Mouse (Mus musculus): ENCODE data around the gene Fam43b. TPM values are rescaled to one million over a fixed set of nuclear protein-coding genes. Genes with fewer than 3 reads are reported as not detected.

Fam43b gene
- total RNA-seq, 1 experiment, result 0.89 TPM

DNA sequence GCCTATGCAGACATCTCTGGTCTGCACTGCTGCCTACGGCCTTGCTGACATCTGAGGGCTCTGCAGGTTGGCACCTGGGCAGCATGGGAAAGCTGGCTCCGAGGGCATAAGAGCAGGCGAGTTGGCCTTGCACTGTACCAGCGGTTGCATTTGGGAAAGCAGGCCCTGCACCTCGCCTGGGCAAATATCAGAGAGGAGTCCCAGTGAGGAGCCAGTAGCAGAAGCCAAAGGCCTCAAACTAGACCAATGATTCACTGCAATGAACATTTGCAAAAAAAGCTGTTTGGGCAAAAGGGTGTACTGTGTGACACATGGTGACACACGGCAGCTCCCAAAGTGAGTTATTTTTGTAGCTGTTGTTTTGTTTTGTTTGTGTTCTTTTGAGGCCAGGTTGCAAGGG lies 28.7 kb upstream of the Fam43b start:
- in situ Hi-C loops (cut with MboI; ENCODE audit: low sequenced_read_pairs in 2 of 2, unreplicated experiment in 2 of 2), result loop anchor here in 1 of 2 experiments (10.0 kb wide), 1 partner anchor 100 kb away; the partner anchor contains the start of gene Pink1
- H3K27ac ChIP-seq (ENCODE audit: insufficient read depth, low read depth, low read length, poor library complexity, severe bottlenecking), result no peak overlapping the region
- DNase-seq (ENCODE audit: low read depth, low spot score), result no peak
- no peak overlapping the region for H3K9ac ChIP-seq (ENCODE audit: insufficient read depth, low read depth, low read length, poor library complexity, severe bottlenecking)
- H3K4me1 ChIP-seq (ENCODE audit: control insufficient read depth in 2 of 2, insufficient read depth in 2 of 2, low read length in 2 of 2, poor library complexity in 1 of 2), result 0 out of 4 replicates have a peak, but pooled peaks cover 0 to 4% of the 10 kb centered on the region in 2 experiments
- no peaks in the 10 kb centered on the region for H3K9me3 ChIP-seq (ENCODE audit: control insufficient read depth, insufficient read depth, low read depth, low read length)
- no peak overlapping the region for H3K4me3 ChIP-seq (ENCODE audit: insufficient read depth in 1 of 2, low read depth in 1 of 2, low read length in 2 of 2, poor library complexity in 1 of 2, severe bottlenecking in 1 of 2)
- no peaks in the 10 kb centered on the region for H3K36me3 ChIP-seq (ENCODE audit: control insufficient read depth, insufficient read depth, low read length, poor library complexity, severe bottlenecking)
- no peak for TF ChIP-seq MAFK (IDR thresholded peaks at IDR 0.05; ENCODE audit: insufficient read depth, low read depth, low read length)
- no peak for TF ChIP-seq HCFC1 (IDR thresholded peaks at IDR 0.05; ENCODE audit: borderline replicate concordance, insufficient read depth, low read length)
- no peak for TF ChIP-seq ZC3H11A (IDR thresholded peaks at IDR 0.05; ENCODE audit: borderline replicate concordance, low read depth, low read length)
- TF ChIP-seq ZNF384 (IDR thresholded peaks at IDR 0.05; ENCODE audit: low read depth, low read length), result no peak
- TF ChIP-seq CHD2 (IDR thresholded peaks at IDR 0.05; ENCODE audit: low read depth, low read length), result no peak

DNA sequence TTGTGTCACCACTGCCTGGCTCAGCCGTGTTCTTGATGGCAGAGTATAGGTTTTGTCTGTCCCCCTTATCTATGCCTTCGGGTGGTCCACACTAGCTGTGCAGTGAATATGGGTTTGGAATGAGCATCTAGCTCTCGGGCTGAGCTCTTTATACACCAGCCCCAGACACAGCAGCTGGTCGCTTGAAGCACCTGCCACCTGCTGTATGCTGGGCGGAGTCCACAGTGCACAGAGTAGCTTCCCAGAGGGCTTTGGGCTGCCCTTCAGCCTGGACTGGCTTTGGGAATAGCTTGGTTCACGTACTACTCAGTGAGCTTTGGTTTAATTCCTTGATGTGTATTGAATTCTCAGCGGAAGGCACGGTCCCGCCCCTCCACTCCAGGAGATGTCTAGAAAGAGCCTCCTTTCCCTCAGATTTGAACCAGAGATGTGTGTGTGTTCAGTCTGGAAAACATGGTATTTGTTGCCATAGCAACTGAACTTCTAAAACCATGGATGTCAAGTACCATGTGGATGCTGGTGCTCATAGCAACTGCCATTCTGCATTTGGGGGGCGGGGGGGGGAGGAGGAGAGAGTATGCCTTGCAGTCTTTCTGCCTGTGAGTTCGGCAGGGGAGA lies 22.1 kb upstream of the Fam43b start:
- DNase-seq (ENCODE audit: low read depth, low spot score), result no peak
- Histone ChIP-seq H3K9ac (ENCODE audit: insufficient read depth, low read depth, low read length, poor library complexity, severe bottlenecking) (no peak overlapping the region), H3K27ac (ENCODE audit: insufficient read depth, low read depth, low read length, poor library complexity, severe bottlenecking) (no peak overlapping the region; the same call in 1 of the 2 replicates), H3K4me3 (ENCODE audit: insufficient read depth in 1 of 2, low read depth in 1 of 2, low read length in 2 of 2, poor library complexity in 1 of 2, severe bottlenecking in 1 of 2) (no peak overlapping the region), H3K36me3 (ENCODE audit: control insufficient read depth, insufficient read depth, low read length, poor library complexity, severe bottlenecking) (no peaks in the 10 kb centered on the region), H3K4me1 (ENCODE audit: control insufficient read depth in 2 of 2, insufficient read depth in 2 of 2, low read length in 2 of 2, poor library complexity in 1 of 2) (peaks cover 5 to 34% of the 10 kb centered on the region in 2 experiments), H3K9me3 (ENCODE audit: control insufficient read depth, insufficient read depth, low read depth, low read length) (no peaks in the 10 kb centered on the region)
- in situ Hi-C loops (cut with MboI; ENCODE audit: low sequenced_read_pairs in 2 of 2, unreplicated experiment in 2 of 2), result no loop called here
- TF ChIP-seq CHD2 (IDR thresholded peaks at IDR 0.05; ENCODE audit: low read depth, low read length) (no peak), ZC3H11A (IDR thresholded peaks at IDR 0.05; ENCODE audit: borderline replicate concordance, low read depth, low read length) (no peak), ZNF384 (IDR thresholded peaks at IDR 0.05; ENCODE audit: low read depth, low read length) (no peak), MAFK (IDR thresholded peaks at IDR 0.05; ENCODE audit: insufficient read depth, low read depth, low read length) (no peak)

DNA sequence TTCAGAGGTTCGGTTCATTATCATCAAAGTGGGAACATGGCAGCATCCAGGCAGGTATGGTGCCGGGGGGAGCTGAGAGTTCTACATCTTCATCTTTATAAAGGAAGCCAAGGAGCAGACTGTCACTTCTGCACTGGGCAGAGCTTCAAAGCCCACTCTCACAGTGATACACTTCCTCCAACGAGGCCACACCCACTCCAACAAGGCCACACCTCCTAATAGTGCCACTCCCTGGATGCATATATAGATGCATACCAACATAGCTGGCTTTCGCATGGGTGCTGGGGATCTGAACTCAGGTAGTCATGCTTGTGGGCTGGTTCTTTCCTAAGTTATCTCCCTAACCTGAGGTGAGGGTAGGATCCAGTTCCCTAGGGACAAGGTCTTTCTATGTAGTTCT lies 21.6 kb upstream of the Fam43b start:
- TF ChIP-seq ZNF384 (IDR thresholded peaks at IDR 0.05; ENCODE audit: low read depth, low read length) (no peak), HCFC1 (IDR thresholded peaks at IDR 0.05; ENCODE audit: borderline replicate concordance, insufficient read depth, low read length) (no peak), MAFK (IDR thresholded peaks at IDR 0.05; ENCODE audit: insufficient read depth, low read depth, low read length) (no peak), CHD2 (IDR thresholded peaks at IDR 0.05; ENCODE audit: low read depth, low read length) (no peak), ZC3H11A (IDR thresholded peaks at IDR 0.05; ENCODE audit: borderline replicate concordance, low read depth, low read length) (no peak)
- H3K9me3 ChIP-seq (ENCODE audit: control insufficient read depth, insufficient read depth, low read depth, low read length), result no peaks in the 10 kb centered on the region
- H3K4me3 ChIP-seq (ENCODE audit: insufficient read depth in 1 of 2, low read depth in 1 of 2, low read length in 2 of 2, poor library complexity in 1 of 2, severe bottlenecking in 1 of 2), result no peak overlapping the region; a peak in 1 of 4 replicates
- H3K36me3 ChIP-seq (ENCODE audit: control insufficient read depth, insufficient read depth, low read length, poor library complexity, severe bottlenecking), result no peaks in the 10 kb centered on the region
- in situ Hi-C loops (cut with MboI; ENCODE audit: low sequenced_read_pairs in 2 of 2, unreplicated experiment in 2 of 2), result no loop called here
- H3K4me1 ChIP-seq (ENCODE audit: control insufficient read depth in 2 of 2, insufficient read depth in 2 of 2, low read length in 2 of 2, poor library complexity in 1 of 2), result peaks cover 5 to 34% of the 10 kb centered on the region in 2 experiments
- H3K27ac ChIP-seq (ENCODE audit: insufficient read depth, low read depth, low read length, poor library complexity, severe bottlenecking), result no peak overlapping the region; the same call in 1 of the 2 replicates
- no peak overlapping the region for H3K9ac ChIP-seq (ENCODE audit: insufficient read depth, low read depth, low read length, poor library complexity, severe bottlenecking)
- no peak for DNase-seq (ENCODE audit: low read depth, low spot score)

DNA sequence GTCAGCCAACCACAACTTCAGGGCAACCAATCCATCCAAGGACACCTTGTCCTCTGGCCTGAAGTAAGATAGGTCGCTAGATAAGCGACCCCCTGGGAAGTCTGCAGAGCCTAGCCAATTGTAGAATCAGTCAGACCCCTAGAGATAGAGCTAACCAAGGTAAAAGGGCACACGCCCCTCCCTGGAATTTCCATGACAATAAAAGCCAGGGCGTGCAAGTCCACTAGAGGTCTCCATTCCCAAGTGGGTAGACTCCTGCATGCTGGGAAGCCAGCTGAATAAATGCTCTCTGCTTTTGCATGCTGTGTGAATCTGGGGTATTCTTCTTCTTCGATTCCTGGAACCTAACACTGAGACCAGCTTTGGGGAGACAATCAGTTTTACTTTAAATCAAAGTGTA lies 20.1 kb upstream of the Fam43b start:
- Histone ChIP-seq H3K36me3 (ENCODE audit: control insufficient read depth, insufficient read depth, low read length, poor library complexity, severe bottlenecking) (no peaks in the 10 kb centered on the region), H3K9me3 (ENCODE audit: control insufficient read depth, insufficient read depth, low read depth, low read length) (no peaks in the 10 kb centered on the region), H3K9ac (ENCODE audit: insufficient read depth, low read depth, low read length, poor library complexity, severe bottlenecking) (no peak overlapping the region), H3K4me3 (ENCODE audit: insufficient read depth in 1 of 2, low read depth in 1 of 2, low read length in 2 of 2, poor library complexity in 1 of 2, severe bottlenecking in 1 of 2) (no peak overlapping the region), H3K4me1 (ENCODE audit: control insufficient read depth in 2 of 2, insufficient read depth in 2 of 2, low read length in 2 of 2, poor library complexity in 1 of 2) (peaks cover 7 to 45% of the 10 kb centered on the region in 2 experiments), H3K27ac (ENCODE audit: insufficient read depth, low read depth, low read length, poor library complexity, severe bottlenecking) (peak overlapping the region; percentile 65; the same call in 1 of the 2 replicates)
- DNase-seq (ENCODE audit: low read depth, low spot score), result no peak
- in situ Hi-C loops (cut with MboI; ENCODE audit: low sequenced_read_pairs in 2 of 2, unreplicated experiment in 2 of 2), result no loop called here
- TF ChIP-seq CHD2 (IDR thresholded peaks at IDR 0.05; ENCODE audit: low read depth, low read length) (no peak), ZNF384 (IDR thresholded peaks at IDR 0.05; ENCODE audit: low read depth, low read length) (no peak), ZC3H11A (IDR thresholded peaks at IDR 0.05; ENCODE audit: borderline replicate concordance, low read depth, low read length) (no peak), HCFC1 (IDR thresholded peaks at IDR 0.05; ENCODE audit: borderline replicate concordance, insufficient read depth, low read length) (no peak), MAFK (IDR thresholded peaks at IDR 0.05; ENCODE audit: insufficient read depth, low read depth, low read length) (no peak)
